Mouse (Mus musculus) liver, embryonic 15.5 days (tissue): Measurements from ENCODE around the gene Fbxw8. TPM values are rescaled to one million over a fixed set of nuclear protein-coding genes. Genes with fewer than 3 reads are reported as not detected.

ENCODE experiments used
- ATAC-seq: fragments of 200-750 bp; cut with Nextera tagmentation; 2 replicates; pipeline ENCODE4 v1.8.0; 2017; ENCODE audit warnings: moderate number of reproducible peaks, mild to moderate bottlenecking, moderate library complexity; ENCODE audit not compliant: insufficient read depth
- H3K27ac ChIP-seq: fragments of 300-500 bp; sonication (generic); replicated peaks from 2 replicates; pipeline ENCODE4 v1.5.1; 2015; ENCODE audit warnings: mild to moderate bottlenecking, inconsistent platforms
- H3K27me3 ChIP-seq: fragments of 300-500 bp; sonication (generic); 2 replicates; pipeline ENCODE4 v1.6.1; 2015; ENCODE audit warnings: mild to moderate bottlenecking, inconsistent platforms
- H3K36me3 ChIP-seq: fragments of 300-500 bp; sonication (generic); replicated peaks from 2 replicates; pipeline ENCODE4 v1.6.1; 2015; ENCODE audit warnings: moderate library complexity, mild to moderate bottlenecking, inconsistent platforms
- H3K4me1 ChIP-seq: fragments of 300-500 bp; sonication (generic); replicated peaks from 2 replicates; pipeline ENCODE4 v1.6.1; 2015; ENCODE audit warnings: inconsistent platforms
- H3K4me2 ChIP-seq: fragments of 300-500 bp; sonication (generic); 2 replicates; pipeline ENCODE4 v1.6.1; 2015; ENCODE audit warnings: moderate library complexity, mild to moderate bottlenecking, inconsistent platforms
- H3K4me3 ChIP-seq: fragments of 300-500 bp; sonication (generic); replicated peaks from 2 replicates; pipeline ENCODE4 v1.5.1; 2015; ENCODE audit warnings: mild to moderate bottlenecking, inconsistent platforms
- H3K9ac ChIP-seq: fragments of 300-500 bp; sonication (generic); 2 replicates; pipeline ENCODE4 v1.6.1; 2015; ENCODE audit warnings: moderate library complexity, mild to moderate bottlenecking, inconsistent platforms
- H3K9me3 ChIP-seq: fragments of 300-500 bp; sonication (generic); replicated peaks from 2 replicates; pipeline ENCODE4 v1.6.1; 2016; ENCODE audit warnings: inconsistent platforms
- WGBS: fragments of 180-500 bp; shearing (Covaris S2); methylation state at CpG from one replicate; pipeline ENCODE4 v1.1.7; 2015; ENCODE audit warnings: mixed read lengths; ENCODE audit not compliant: insufficient replicate concordance; 5-methylcytosine and 5-hydroxymethylcytosine counted together
- polyA plus RNA-seq: library from polyadenylated mRNA; unstranded; fragments of >200 nt; fragmentation: Nextera tagmentation; extraction: Ambion mirVana; gene quantifications from 2 replicates; pipeline ENCODE4 v1.2.1, GENCODE M21; 2015

Fbxw8 gene
- polyA plus RNA-seq, 1 experiment from 2014 or later = 7.7 TPM

- Histone ChIP-seq H3K36me3 (peaks cover 34% of the 10 kb centered on the region), H3K4me3 (no peak overlapping the region), H3K9me3 (no peaks in the 10 kb centered on the region), H3K27me3 (no peaks in the 10 kb centered on the region), H3K4me2 (no peak overlapping the region), H3K9ac (no peak overlapping the region), H3K4me1 (no peaks in the 10 kb centered on the region), H3K27ac (no peak overlapping the region)
- ATAC-seq = no peak
- 80% methylated on average over 9 of the region's 9 CpGs for WGBS
Measured at GRCm38 (mm10) chr5:118128651-118129050, 26.6 kb downstream of the Fbxw8 start.

GRCm38 (mm10) chr5:118128208-118128607 is 27.1 kb downstream of the Fbxw8 start:
- H3K36me3 ChIP-seq = peaks cover 34% of the 10 kb centered on the region
- no peak for ATAC-seq
- no peaks in the 10 kb centered on the region for H3K9me3 ChIP-seq
- H3K9ac ChIP-seq = no peak overlapping the region
- H3K4me2 ChIP-seq = no peak overlapping the region
- H3K4me1 ChIP-seq = no peaks in the 10 kb centered on the region
- H3K27me3 ChIP-seq = no peaks in the 10 kb centered on the region
- H3K4me3 ChIP-seq = no peak overlapping the region
- 76% methylated on average over 6 of the region's 6 CpGs for WGBS
- no peak overlapping the region for H3K27ac ChIP-seq

- H3K27me3 ChIP-seq = no peaks in the 10 kb centered on the region
- 80% methylated on average over 4 of the region's 4 CpGs for WGBS
- no peak for ATAC-seq
Measured at GRCm38 (mm10) chr5:118126671-118127070, 28.6 kb downstream of the Fbxw8 start.

GRCm38 (mm10) chr5:118123096-118123495 is 32.2 kb downstream of the Fbxw8 start:
- Histone ChIP-seq H3K27me3 (no peaks in the 10 kb centered on the region), H3K4me2 (no peak overlapping the region), H3K4me1 (0 out of 2 replicates have a peak, but pooled peaks cover 11% of the 10 kb centered on the region), H3K4me3 (no peak overlapping the region), H3K36me3 (peaks cover 27% of the 10 kb centered on the region), H3K9me3 (no peaks in the 10 kb centered on the region), H3K9ac (no peak overlapping the region), H3K27ac (no peak overlapping the region)
- 65% methylated on average over 10 of the region's 10 CpGs for WGBS
- no peak for ATAC-seq

More at GRCm38 (mm10) chr5:118126671-118127070, 28.6 kb downstream of the Fbxw8 start:
- Histone ChIP-seq H3K4me1 (no peaks in the 10 kb centered on the region), H3K27ac (no peak overlapping the region), H3K4me3 (no peak overlapping the region), H3K36me3 (peaks cover 34% of the 10 kb centered on the region), H3K9me3 (no peaks in the 10 kb centered on the region), H3K9ac (no peak overlapping the region), H3K4me2 (no peak overlapping the region)

- Histone ChIP-seq H3K36me3 (peaks cover 16% of the 10 kb centered on the region), H3K9me3 (no peaks in the 10 kb centered on the region)
Measured at GRCm38 (mm10) chr5:118121928-118122327, 33.3 kb downstream of the Fbxw8 start.

GRCm38 (mm10) chr5:118120670-118121069 is 34.6 kb downstream of the Fbxw8 start:
- Histone ChIP-seq H3K27me3 (no peaks in the 10 kb centered on the region), H3K4me3 (no peak overlapping the region), H3K27ac (no peak overlapping the region), H3K4me1 (0 out of 2 replicates have a peak, but pooled peaks cover 11% of the 10 kb centered on the region), H3K36me3 (peaks cover 4% of the 10 kb centered on the region; the same call in 1 of the 2 replicates), H3K4me2 (no peak overlapping the region), H3K9me3 (no peaks in the 10 kb centered on the region), H3K9ac (no peak overlapping the region)
- 66% methylated on average over 2 of the region's 2 CpGs for WGBS
- ATAC-seq = no peak

More at GRCm38 (mm10) chr5:118121928-118122327, 33.3 kb downstream of the Fbxw8 start:
- Histone ChIP-seq H3K27ac (no peak overlapping the region), H3K4me1 (0 out of 2 replicates have a peak, but pooled peaks cover 11% of the 10 kb centered on the region), H3K27me3 (no peaks in the 10 kb centered on the region), H3K4me2 (no peak overlapping the region), H3K9ac (no peak overlapping the region), H3K4me3 (no peak overlapping the region)
- WGBS = 64% methylated on average over 4 of the region's 4 CpGs
- no peak for ATAC-seq

- H3K4me3 ChIP-seq = no peak overlapping the region
- WGBS = 78% methylated on average over 5 of the region's 5 CpGs
- no peak overlapping the region for H3K4me2 ChIP-seq
- 0 out of 2 replicates have a peak, but pooled peaks cover 3% of the 10 kb centered on the region for H3K36me3 ChIP-seq
- H3K27ac ChIP-seq = no peak overlapping the region
- no peak for ATAC-seq
- H3K27me3 ChIP-seq = no peaks in the 10 kb centered on the region
- H3K9me3 ChIP-seq = no peaks in the 10 kb centered on the region
- 0 out of 2 replicates have a peak, but pooled peaks cover 11% of the 10 kb centered on the region for H3K4me1 ChIP-seq
- H3K9ac ChIP-seq = no peak overlapping the region
Measured at GRCm38 (mm10) chr5:118118922-118119321, 36.3 kb downstream of the Fbxw8 start.

GRCm38 (mm10) chr5:118118351-118118750 is 36.9 kb downstream of the Fbxw8 start:
- Histone ChIP-seq H3K9ac (no peak overlapping the region), H3K27me3 (no peaks in the 10 kb centered on the region), H3K9me3 (no peaks in the 10 kb centered on the region), H3K36me3 (0 out of 2 replicates have a peak, but pooled peaks cover 3% of the 10 kb centered on the region), H3K27ac (no peak overlapping the region), H3K4me2 (no peak overlapping the region), H3K4me1 (0 out of 2 replicates have a peak, but pooled peaks cover 11% of the 10 kb centered on the region), H3K4me3 (no peak overlapping the region)
- no peak for ATAC-seq
- 71% methylated on average over 3 of the region's 3 CpGs for WGBS

- ATAC-seq = no peak
- no peak overlapping the region for H3K4me3 ChIP-seq
- H3K27me3 ChIP-seq = no peaks in the 10 kb centered on the region
- no peak overlapping the region for H3K4me2 ChIP-seq
- H3K9ac ChIP-seq = no peak overlapping the region
- H3K36me3 ChIP-seq = peaks cover 23% of the 10 kb centered on the region
- H3K4me1 ChIP-seq = no peaks in the 10 kb centered on the region
- no peak overlapping the region for H3K27ac ChIP-seq
- WGBS = 77% methylated on average over 13 of the region's 13 CpGs
- no peaks in the 10 kb centered on the region for H3K9me3 ChIP-seq
Measured at GRCm38 (mm10) chr5:118113617-118114016, 41.6 kb downstream of the Fbxw8 start.

GRCm38 (mm10) chr5:118113043-118113442 is 42.2 kb downstream of the Fbxw8 start:
- H3K4me1 ChIP-seq = no peaks in the 10 kb centered on the region
- 77% methylated on average over 7 of the region's 7 CpGs for WGBS
- no peak overlapping the region for H3K4me2 ChIP-seq
- H3K4me3 ChIP-seq = no peak overlapping the region
- no peaks in the 10 kb centered on the region for H3K27me3 ChIP-seq
- H3K9ac ChIP-seq = no peak overlapping the region
- H3K27ac ChIP-seq = no peak overlapping the region
- no peaks in the 10 kb centered on the region for H3K9me3 ChIP-seq
- ATAC-seq = no peak
- peaks cover 23% of the 10 kb centered on the region for H3K36me3 ChIP-seq

- Histone ChIP-seq H3K4me3 (no peak overlapping the region), H3K4me1 (no peaks in the 10 kb centered on the region), H3K27ac (no peak overlapping the region), H3K9ac (no peak overlapping the region), H3K4me2 (no peak overlapping the region), H3K27me3 (no peaks in the 10 kb centered on the region), H3K36me3 (peaks cover 30% of the 10 kb centered on the region), H3K9me3 (no peaks in the 10 kb centered on the region)
- no peak for ATAC-seq
- WGBS = 80% methylated on average over 7 of the region's 7 CpGs
Measured at GRCm38 (mm10) chr5:118108794-118109440, 46.3 kb downstream of the Fbxw8 start.
